Mouse (Mus musculus) spleen, postnatal 36 days (tissue): ENCODE data around the gene Il11.

Experiments used
- DNase-seq, 2 experiments: peaks; one replicate each; pipeline ENCODE4 v3.0.0; 2022; ENCODE audit warnings: low spot score in 2 of 2, mixed read lengths in 1 of 2

The Il11 gene

GRCm38 (mm10) chr7:4788499-4789435 is 6.1 kb upstream of the Il11 start:
- DNase-seq: peak; percentile 31 to 49

- DNase-seq: no peak
Measured at GRCm38 (mm10) chr7:4783667-4784268, 1.1 kb upstream of the Il11 start.

- no peak for DNase-seq
Measured at GRCm38 (mm10) chr7:4782130-4782529, 529 bp downstream of the Il11 start.

GRCm38 (mm10) chr7:4779921-4780320 is 2.7 kb downstream of the Il11 start:
- DNase-seq: no peak

- DNase-seq: no peak
Measured at GRCm38 (mm10) chr7:4777851-4778637, 4.6 kb downstream of the Il11 start.

- DNase-seq: no peak
Measured at GRCm38 (mm10) chr7:4776861-4777830, 5.5 kb downstream of the Il11 start.

- DNase-seq: no peak
Measured at GRCm38 (mm10) chr7:4776131-4776530, 6.5 kb downstream of the Il11 start.

- DNase-seq: no peak
Measured at GRCm38 (mm10) chr7:4771202-4771601, 11.5 kb downstream of the Il11 start, which contains the start of gene Fam71e2. TSS of gene Fam71e2 (minus strand) at chr7:4771302.

GRCm38 (mm10) chr7:4764946-4765710 is 17.5 kb downstream of the Il11 start:
- no peak for DNase-seq

- no peak for DNase-seq
Measured at GRCm38 (mm10) chr7:4759670-4760069, 23.0 kb downstream of the Il11 start.

- peak; percentile 75 to 83 for DNase-seq
Measured at GRCm38 (mm10) chr7:4752821-4753570, 29.7 kb downstream of the Il11 start, which contains the start of gene Cox6b2. TSS of gene Cox6b2 (minus strand) at chr7:4753094.

- DNase-seq: peak in 1 of 2 experiments; percentile 18
Measured at GRCm38 (mm10) chr7:4751971-4752820, 30.5 kb downstream of the Il11 start.

GRCm38 (mm10) chr7:4749169-4749568 is 33.5 kb downstream of the Il11 start:
- DNase-seq: no peak

- DNase-seq: no peak
Measured at GRCm38 (mm10) chr7:4748321-4748720, 34.3 kb downstream of the Il11 start.

GRCm38 (mm10) chr7:4747156-4747899 is 35.3 kb downstream of the Il11 start:
- DNase-seq: peak in 1 of 2 experiments; percentile 16

- DNase-seq: no peak
Measured at GRCm38 (mm10) chr7:4746326-4746980, 36.2 kb downstream of the Il11 start.

- no peak for DNase-seq
Measured at GRCm38 (mm10) chr7:4744886-4745285, 37.8 kb downstream of the Il11 start.
